Mouse (Mus musculus) liver, adult 2 months (tissue): ENCODE results near the gene Gm20388.

ENCODE experiments used
- CTCF ChIP-seq: fragments of 200-500 bp; IDR thresholded peaks from 2 replicates; pipeline ENCODE4 v1.5.1; 2011; ENCODE audit warnings: low read depth, low read length, control low read depth
- POLR2A ChIP-seq: fragments of 200-500 bp; IDR thresholded peaks from 2 replicates; pipeline ENCODE4 v1.6.1; 2011; ENCODE audit warnings: low read length, control low read depth; ENCODE audit not compliant: insufficient read depth; ENCODE audit errors: extremely low read depth

- TF ChIP-seq POLR2A (no peak), CTCF (no peak)
These were observed 3050.3 kb downstream of the Gm20388 start for GRCm38 (mm10) chr8:122960932-122961331.
